Mouse (Mus musculus): ENCODE results near the gene Tomm40. TPM values are rescaled to one million over a fixed set of nuclear protein-coding genes. Genes with fewer than 3 reads are reported as not detected.
A peak's percentile ranks its signal among the peaks of the same experiment; 100 is the strongest.

The Tomm40 gene
- polyA plus RNA-seq, 1 experiment: 112 TPM

DNA sequence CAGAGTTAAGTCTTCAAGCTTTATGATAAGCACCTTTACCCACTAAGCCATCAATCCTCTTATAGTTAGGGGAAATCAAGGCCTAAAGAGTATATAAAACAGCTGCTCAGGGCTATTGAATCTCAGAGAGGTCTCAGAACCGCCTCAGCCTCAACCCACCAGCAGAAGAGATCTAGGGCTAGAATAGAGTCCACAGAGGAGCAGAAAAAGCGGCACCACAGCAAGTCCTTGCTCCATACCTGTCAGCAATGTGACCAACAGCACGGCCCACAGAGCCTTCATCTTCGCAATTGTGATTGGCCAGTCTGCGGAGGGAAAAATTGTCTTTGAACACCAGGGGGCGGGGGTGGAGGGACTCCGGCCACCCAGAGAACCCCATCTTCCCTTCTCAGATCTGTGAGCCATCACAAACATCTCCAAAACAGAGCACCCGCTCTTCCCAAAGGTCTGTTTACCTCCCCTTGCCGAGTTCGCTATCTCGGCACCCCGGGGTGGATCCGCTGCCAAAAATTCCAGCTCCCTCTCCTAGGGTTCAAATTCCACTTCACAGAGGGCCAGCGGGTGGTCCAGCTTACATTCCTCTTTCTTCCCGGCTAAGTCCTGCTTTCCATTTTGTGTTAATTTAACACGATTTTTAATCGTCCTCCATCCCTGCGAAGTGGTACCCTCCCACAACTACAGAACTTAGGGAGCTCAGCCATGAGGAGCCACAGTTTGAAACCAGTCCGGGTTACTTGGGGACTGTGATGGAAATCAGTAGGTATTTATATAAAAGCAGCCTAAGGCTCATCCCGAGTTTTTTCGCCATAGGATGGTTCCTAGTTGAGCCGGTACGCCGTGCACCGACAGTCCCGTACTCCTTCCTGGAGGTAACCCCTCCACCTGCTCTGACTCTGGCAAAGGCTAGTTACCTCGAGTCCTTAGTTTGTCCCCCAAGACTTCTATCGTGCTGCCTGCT is 17.0 kb downstream of the Tomm40 start:
- Histone ChIP-seq H3K36me3 (ENCODE audit: control insufficient read depth, insufficient read depth) (no peaks in the 10 kb centered on the region), H3K4me3 (no peak overlapping the region), H3K79me2 (ENCODE audit: control insufficient read depth, insufficient read depth) (no peaks in the 10 kb centered on the region), H3K4me2 (ENCODE audit: low read depth) (peak overlapping the region; percentile 12), H3ac (ENCODE audit: control insufficient read depth, insufficient read length) (no peak overlapping the region), H3K27me3 (ENCODE audit: control insufficient read depth, insufficient read depth, insufficient read length) (no peaks in the 10 kb centered on the region)
- TF ChIP-seq MAX (IDR thresholded peaks at IDR 0.05; ENCODE audit: low read depth) (no peak), REST (IDR thresholded peaks at IDR 0.05; ENCODE audit: insufficient read depth, insufficient read length) (no peak), POLR2AphosphoS2 (IDR thresholded peaks at IDR 0.05; ENCODE audit: insufficient read length, low read depth) (peak; percentile 17), USF1 (IDR thresholded peaks at IDR 0.05; ENCODE audit: low read depth) (no peak), TCF12 (IDR thresholded peaks at IDR 0.05; ENCODE audit: insufficient read depth, poor library complexity, severe bottlenecking) (no peak)

DNA sequence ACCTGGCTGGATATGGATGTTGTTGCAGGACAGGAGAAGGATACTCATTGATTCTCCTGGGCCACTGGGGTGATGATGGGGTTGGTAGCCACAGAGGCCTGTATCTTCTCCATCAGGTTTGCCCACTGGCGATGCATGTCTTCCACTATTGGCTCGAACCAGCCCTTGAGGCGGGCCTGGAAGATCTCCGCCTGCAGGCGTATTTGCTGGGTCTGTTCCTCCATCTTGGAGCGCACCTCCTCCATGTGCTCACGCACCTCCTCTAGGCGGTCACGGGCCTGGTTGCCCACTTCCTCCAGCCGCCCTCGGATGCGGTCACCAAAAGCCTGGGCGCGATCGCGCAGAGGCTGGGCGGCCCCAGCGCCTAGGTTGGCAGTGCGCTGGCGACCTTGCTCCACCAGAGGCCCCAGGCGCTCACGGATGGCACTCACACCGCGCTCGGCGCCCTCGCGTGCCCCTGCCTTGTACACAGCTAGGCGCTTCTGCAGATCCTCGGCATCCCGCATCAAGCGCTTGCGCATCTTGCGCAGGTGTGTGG is 18.8 kb downstream of the Tomm40 start:
- no peaks in the 10 kb centered on the region for H3K79me2 ChIP-seq (ENCODE audit: control insufficient read depth, insufficient read depth)
- H3K4me3 ChIP-seq: no peak overlapping the region
- no peak for TF ChIP-seq USF1 (IDR thresholded peaks at IDR 0.05; ENCODE audit: low read depth)
- TF ChIP-seq TCF3 (IDR thresholded peaks at IDR 0.05; ENCODE audit: insufficient read length, low read depth): no peak
- TF ChIP-seq CEBPB (IDR thresholded peaks at IDR 0.05; ENCODE audit: insufficient read depth, poor library complexity, severe bottlenecking): no peak
- TF ChIP-seq MAX (IDR thresholded peaks at IDR 0.05; ENCODE audit: low read depth): no peak
- no peak for TF ChIP-seq REST (IDR thresholded peaks at IDR 0.05; ENCODE audit: insufficient read depth, insufficient read length)
- TF ChIP-seq POLR2AphosphoS2 (IDR thresholded peaks at IDR 0.05; ENCODE audit: insufficient read length, low read depth): no peak
- no peaks in the 10 kb centered on the region for H3K27me3 ChIP-seq (ENCODE audit: control insufficient read depth, insufficient read depth, insufficient read length)
- no peak overlapping the region for H3K4me2 ChIP-seq (ENCODE audit: low read depth)
- H3ac ChIP-seq (ENCODE audit: control insufficient read depth, insufficient read length): no peak overlapping the region
- no peaks in the 10 kb centered on the region for H3K36me3 ChIP-seq (ENCODE audit: control insufficient read depth, insufficient read depth)

DNA sequence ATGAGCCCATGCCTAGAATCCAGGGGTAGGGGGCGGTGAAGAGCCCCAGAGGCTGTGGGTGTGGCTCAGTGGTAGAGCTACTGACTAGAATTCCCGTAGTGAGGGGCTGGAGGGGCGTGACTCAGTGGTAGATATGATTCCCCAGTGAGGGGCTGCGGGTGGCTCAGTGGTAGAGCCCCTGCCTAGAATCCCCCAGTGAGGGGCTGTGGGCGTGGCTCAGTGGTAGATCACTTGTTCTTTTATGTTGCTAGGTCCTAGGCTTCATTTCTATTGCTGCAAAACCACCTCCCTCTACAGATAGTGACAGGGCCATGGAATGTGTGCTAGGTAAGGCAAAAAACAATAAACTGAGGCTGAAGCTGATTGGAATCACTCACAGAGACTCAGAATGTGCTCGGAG is 19.4 kb downstream of the Tomm40 start:
- Histone ChIP-seq H3K4me2 (ENCODE audit: low read depth) (no peak overlapping the region), H3K27me3 (ENCODE audit: control insufficient read depth, insufficient read depth, insufficient read length) (no peaks in the 10 kb centered on the region), H3K36me3 (ENCODE audit: control insufficient read depth, insufficient read depth) (no peaks in the 10 kb centered on the region), H3K4me3 (no peak overlapping the region), H3ac (ENCODE audit: control insufficient read depth, insufficient read length) (no peak overlapping the region), H3K79me2 (ENCODE audit: control insufficient read depth, insufficient read depth) (no peaks in the 10 kb centered on the region)
- TF ChIP-seq REST (IDR thresholded peaks at IDR 0.05; ENCODE audit: insufficient read depth, insufficient read length): no peak
- no peak for TF ChIP-seq CEBPB (IDR thresholded peaks at IDR 0.05; ENCODE audit: insufficient read depth, poor library complexity, severe bottlenecking)
- TF ChIP-seq E2F4 (IDR thresholded peaks at IDR 0.05; ENCODE audit: insufficient read depth): no peak
- TF ChIP-seq SRF (IDR thresholded peaks at IDR 0.05; ENCODE audit: control insufficient read depth, insufficient read length, low read depth): no peak
- no peak for TF ChIP-seq MAX (IDR thresholded peaks at IDR 0.05; ENCODE audit: low read depth)
- no peak for TF ChIP-seq POLR2A (IDR thresholded peaks at IDR 0.05; ENCODE audit: insufficient read length, low read depth)
- TF ChIP-seq TCF3 (IDR thresholded peaks at IDR 0.05; ENCODE audit: insufficient read length, low read depth): no peak
- TF ChIP-seq MYOD1 (IDR thresholded peaks at IDR 0.05; ENCODE audit: control insufficient read depth in 1 of 3, insufficient read length in 2 of 3, low read depth in 2 of 3): no peak
- no peak for TF ChIP-seq POLR2AphosphoS2 (IDR thresholded peaks at IDR 0.05; ENCODE audit: insufficient read length, low read depth)
- no peak for TF ChIP-seq MYOG (IDR thresholded peaks at IDR 0.05; ENCODE audit: control insufficient read depth in 1 of 3, insufficient read depth in 1 of 3, insufficient read length in 2 of 3, low read depth in 2 of 3)
- TF ChIP-seq TCF12 (IDR thresholded peaks at IDR 0.05; ENCODE audit: insufficient read depth, poor library complexity, severe bottlenecking): no peak
- TF ChIP-seq USF1 (IDR thresholded peaks at IDR 0.05; ENCODE audit: low read depth): no peak

DNA sequence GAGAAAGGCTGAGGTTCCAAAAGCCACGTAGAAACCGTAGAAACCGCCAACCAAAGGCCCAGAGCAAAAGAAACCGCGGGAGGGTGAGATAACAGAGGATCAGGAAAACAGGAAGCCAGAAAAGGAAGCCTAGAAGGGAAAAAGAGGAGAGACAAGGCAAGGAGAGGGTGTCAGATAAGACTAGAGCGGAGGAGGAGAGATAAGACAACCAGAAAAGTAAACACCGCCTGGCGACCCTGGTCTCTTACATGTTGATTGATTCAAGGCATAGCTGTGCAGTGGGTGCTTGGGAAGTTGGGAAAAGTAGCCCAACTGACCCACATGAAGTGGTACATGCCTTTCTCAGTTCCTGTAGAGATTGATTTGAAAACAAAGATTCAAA is 20.0 kb downstream of the Tomm40 start:
- Histone ChIP-seq H3K4me2 (ENCODE audit: low read depth) (no peak overlapping the region), H3K4me3 (no peak overlapping the region), H3K79me2 (ENCODE audit: control insufficient read depth, insufficient read depth) (no peaks in the 10 kb centered on the region), H3K27me3 (ENCODE audit: control insufficient read depth, insufficient read depth, insufficient read length) (no peaks in the 10 kb centered on the region), H3K36me3 (ENCODE audit: control insufficient read depth, insufficient read depth) (no peaks in the 10 kb centered on the region), H3ac (ENCODE audit: control insufficient read depth, insufficient read length) (no peak overlapping the region)
- no peak for TF ChIP-seq E2F4 (IDR thresholded peaks at IDR 0.05; ENCODE audit: insufficient read depth)
- TF ChIP-seq TCF3 (IDR thresholded peaks at IDR 0.05; ENCODE audit: insufficient read length, low read depth): no peak
- TF ChIP-seq MAX (IDR thresholded peaks at IDR 0.05; ENCODE audit: low read depth): no peak
- TF ChIP-seq POLR2A (IDR thresholded peaks at IDR 0.05; ENCODE audit: insufficient read length, low read depth): no peak
- no peak for TF ChIP-seq MYOG (IDR thresholded peaks at IDR 0.05; ENCODE audit: control insufficient read depth in 1 of 3, insufficient read depth in 1 of 3, insufficient read length in 2 of 3, low read depth in 2 of 3)
- TF ChIP-seq CEBPB (IDR thresholded peaks at IDR 0.05; ENCODE audit: insufficient read depth, poor library complexity, severe bottlenecking): no peak
- no peak for TF ChIP-seq SRF (IDR thresholded peaks at IDR 0.05; ENCODE audit: control insufficient read depth, insufficient read length, low read depth)
- TF ChIP-seq REST (IDR thresholded peaks at IDR 0.05; ENCODE audit: insufficient read depth, insufficient read length): no peak
- TF ChIP-seq MYOD1 (IDR thresholded peaks at IDR 0.05; ENCODE audit: control insufficient read depth in 1 of 3, insufficient read length in 2 of 3, low read depth in 2 of 3): no peak
- no peak for TF ChIP-seq TCF12 (IDR thresholded peaks at IDR 0.05; ENCODE audit: insufficient read depth, poor library complexity, severe bottlenecking)
- TF ChIP-seq USF1 (IDR thresholded peaks at IDR 0.05; ENCODE audit: low read depth): no peak
- TF ChIP-seq POLR2AphosphoS2 (IDR thresholded peaks at IDR 0.05; ENCODE audit: insufficient read length, low read depth): no peak

All from myocyte (in vitro differentiated cells).